Mouse (Mus musculus) heart, adult 8-10 months (tissue): ENCODE results near the gene Cadm1. TPM values are rescaled to one million over a fixed set of nuclear protein-coding genes. Genes with fewer than 3 reads are reported as not detected.

ENCODE experiments used
- DNase-seq: peaks from one replicate; pipeline ENCODE4 v3.0.0; 2022; ENCODE audit warnings: low spot score
- total RNA-seq, 4 experiments: library from RNA; stranded (reverse); gene quantifications; 2 replicates each; pipeline ENCODE4 v1.2.4; 2022

Gene Cadm1
- total RNA-seq, 4 experiments from 2014 or later = 1.7 to 2.3 (median 2.1) TPM

GRCm38 (mm10) chr9:47738799-47739198, 208.8 kb downstream of the Cadm1 start:
- DNase-seq = no peak

- DNase-seq = no peak
Measured at GRCm38 (mm10) chr9:47739276-47739675, 209.3 kb downstream of the Cadm1 start.

GRCm38 (mm10) chr9:47741751-47742150, 211.8 kb downstream of the Cadm1 start:
- DNase-seq = no peak

- DNase-seq = no peak
Measured at GRCm38 (mm10) chr9:47744916-47745315, 214.9 kb downstream of the Cadm1 start.

GRCm38 (mm10) chr9:47745716-47746115, 215.7 kb downstream of the Cadm1 start:
- DNase-seq = no peak

- no peak for DNase-seq
Measured at GRCm38 (mm10) chr9:47749160-47749559, 219.2 kb downstream of the Cadm1 start.

GRCm38 (mm10) chr9:47752516-47752915, 222.5 kb downstream of the Cadm1 start:
- DNase-seq = no peak

GRCm38 (mm10) chr9:47753127-47753526, 223.2 kb downstream of the Cadm1 start:
- DNase-seq = no peak

- DNase-seq = no peak
Measured at GRCm38 (mm10) chr9:47755119-47755518, 225.1 kb downstream of the Cadm1 start.

- DNase-seq = no peak
Measured at GRCm38 (mm10) chr9:47757798-47758197, 227.8 kb downstream of the Cadm1 start.

- no peak for DNase-seq
Measured at GRCm38 (mm10) chr9:47758320-47758719, 228.3 kb downstream of the Cadm1 start.

GRCm38 (mm10) chr9:47759807-47760206, 229.8 kb downstream of the Cadm1 start:
- no peak for DNase-seq

GRCm38 (mm10) chr9:47761601-47762000, 231.6 kb downstream of the Cadm1 start:
- no peak for DNase-seq

GRCm38 (mm10) chr9:47762913-47763312, 232.9 kb downstream of the Cadm1 start:
- no peak for DNase-seq

GRCm38 (mm10) chr9:47764920-47765319, 234.9 kb downstream of the Cadm1 start:
- DNase-seq = no peak

GRCm38 (mm10) chr9:47765323-47765722, 235.3 kb downstream of the Cadm1 start:
- DNase-seq = no peak

GRCm38 (mm10) chr9:47766342-47766741, 236.4 kb downstream of the Cadm1 start:
- no peak for DNase-seq

GRCm38 (mm10) chr9:47770836-47771235, 240.9 kb downstream of the Cadm1 start:
- DNase-seq = no peak

- DNase-seq = no peak
Measured at GRCm38 (mm10) chr9:47771953-47772352, 242.0 kb downstream of the Cadm1 start.

- no peak for DNase-seq
Measured at GRCm38 (mm10) chr9:47772750-47773149, 242.8 kb downstream of the Cadm1 start.

GRCm38 (mm10) chr9:47776941-47777919, 247.3 kb downstream of the Cadm1 start:
- no peak for DNase-seq

- DNase-seq = no peak
Measured at GRCm38 (mm10) chr9:47778438-47778837, 248.5 kb downstream of the Cadm1 start.

- DNase-seq = no peak
Measured at GRCm38 (mm10) chr9:47779291-47779690, 249.3 kb downstream of the Cadm1 start.
